Mouse (Mus musculus) kidney, postnatal 0 days (tissue): ENCODE results near the gene Igfbp6. TPM values are rescaled to one million over a fixed set of nuclear protein-coding genes. Genes with fewer than 3 reads are reported as not detected.

ENCODE experiments used
- ATAC-seq: fragments of 200-750 bp; cut with Nextera tagmentation; replicated peaks from 2 replicates; pipeline ENCODE4 v1.8.0; 2017; ENCODE audit warnings: low read depth, moderate number of reproducible peaks, moderate TSS enrichment, moderate library complexity; ENCODE audit not compliant: low FRiP score
- DNase-seq: peaks from one replicate; pipeline ENCODE4 v3.0.0-alpha.2; 2016; ENCODE audit warnings: low spot score
- H3K27ac ChIP-seq: fragments of 300-500 bp; sonication (generic); 2 replicates; pipeline ENCODE4 v1.5.1; 2014; ENCODE audit warnings: mild to moderate bottlenecking
- H3K27me3 ChIP-seq: fragments of 300-500 bp; sonication (generic); 2 replicates; pipeline ENCODE4 v1.6.1; 2014; ENCODE audit warnings: low read length, mixed read lengths; ENCODE audit not compliant: insufficient read depth
- H3K36me3 ChIP-seq: fragments of 300-500 bp; sonication (generic); 2 replicates; pipeline ENCODE4 v1.6.1; 2014; ENCODE audit warnings: low read length, mixed read lengths; ENCODE audit not compliant: insufficient read depth
- H3K4me1 ChIP-seq: fragments of 300-500 bp; sonication (generic); replicated peaks from 2 replicates; pipeline ENCODE4 v1.6.1; 2014; ENCODE audit warnings: antibody characterized with exemption, low read length, mixed read lengths; ENCODE audit not compliant: insufficient read depth
- H3K4me2 ChIP-seq: fragments of 300-500 bp; sonication (generic); 2 replicates; pipeline ENCODE4 v1.6.1; 2014; ENCODE audit warnings: mild to moderate bottlenecking, low read length, moderate library complexity, mixed read lengths
- H3K4me3 ChIP-seq: fragments of 300-500 bp; sonication (generic); replicated peaks from 2 replicates; pipeline ENCODE4 v1.5.1; 2014; ENCODE audit warnings: low read depth, low read length
- H3K9ac ChIP-seq: fragments of 300-500 bp; sonication (generic); 2 replicates; pipeline ENCODE4 v1.6.1; 2014; ENCODE audit warnings: low read depth, low read length
- H3K9me3 ChIP-seq: fragments of 300-500 bp; sonication (generic); replicated peaks from 2 replicates; pipeline ENCODE4 v1.6.1; 2016; ENCODE audit warnings: low read length, inconsistent platforms, mixed read lengths
- CTCF ChIP-seq: IDR thresholded peaks from 2 replicates; pipeline ENCODE4 v1.5.1; 2016; ENCODE audit warnings: antibody characterized with exemption, low read depth, mild to moderate bottlenecking, moderate library complexity
- WGBS: fragments of 180-500 bp; shearing (Covaris S2); extraction: QIAGEN DNeasy Blood & Tissue Kit; methylation state at CpG from one replicate; pipeline ENCODE4 v1.1.7; 2014; 5-methylcytosine and 5-hydroxymethylcytosine counted together
- polyA plus RNA-seq: library from polyadenylated mRNA; unstranded; fragments of >200 nt; fragmentation: Nextera tagmentation; extraction: Ambion mirVana; gene quantifications from 2 replicates; pipeline ENCODE4 v1.2.1, GENCODE M21; 2015

Igfbp6 gene
- polyA plus RNA-seq, 1 experiment from 2014 or later: 28.3 TPM

DNA sequence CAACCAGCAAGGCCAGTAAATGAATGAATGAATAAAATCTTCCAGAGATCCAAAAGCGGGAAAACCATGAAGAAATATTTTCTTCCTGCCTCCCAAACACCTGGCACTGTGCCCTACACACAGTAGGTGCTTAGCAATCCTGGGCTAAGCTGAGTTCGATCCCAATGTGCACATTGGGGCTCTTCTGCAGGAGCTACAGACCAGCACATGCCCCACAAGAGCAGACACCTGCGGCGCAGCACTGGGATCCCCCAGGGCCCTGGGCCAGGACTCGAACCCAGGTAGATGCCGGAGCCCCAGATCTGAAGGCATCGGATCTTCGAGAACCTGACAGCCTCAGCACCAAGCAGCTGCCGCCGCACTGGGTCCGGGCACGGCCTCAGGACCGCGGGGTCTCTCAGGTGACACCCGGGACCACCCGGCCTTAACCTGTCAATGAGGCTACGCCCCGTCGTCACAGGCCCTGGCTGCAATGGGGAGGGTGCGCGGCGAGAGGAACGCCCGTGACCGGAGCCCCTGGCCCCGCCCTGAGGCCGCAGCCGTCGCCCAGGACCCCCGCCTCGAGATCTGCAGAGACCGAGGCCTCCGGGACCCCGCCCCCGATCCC lies 8.5 kb upstream of the Igfbp6 start:
- H3K9ac ChIP-seq: peak overlapping the region; percentile 72
- H3K4me2 ChIP-seq: peak overlapping the region; percentile 65
- WGBS: 2% methylated on average over 35 of the region's 35 CpGs
- peak; percentile 72 for ATAC-seq
- no peak for DNase-seq
- H3K9me3 ChIP-seq: no peaks in the 10 kb centered on the region
- no peak for TF ChIP-seq CTCF
- H3K27me3 ChIP-seq: no peaks in the 10 kb centered on the region
- peak overlapping the region; percentile 77 for H3K4me3 ChIP-seq
- peak overlapping the region; percentile 43 for H3K27ac ChIP-seq
- H3K4me1 ChIP-seq: peaks cover 5% of the 10 kb centered on the region; the same call in 1 of the 2 replicates
- peaks cover 16% of the 10 kb centered on the region for H3K36me3 ChIP-seq

DNA sequence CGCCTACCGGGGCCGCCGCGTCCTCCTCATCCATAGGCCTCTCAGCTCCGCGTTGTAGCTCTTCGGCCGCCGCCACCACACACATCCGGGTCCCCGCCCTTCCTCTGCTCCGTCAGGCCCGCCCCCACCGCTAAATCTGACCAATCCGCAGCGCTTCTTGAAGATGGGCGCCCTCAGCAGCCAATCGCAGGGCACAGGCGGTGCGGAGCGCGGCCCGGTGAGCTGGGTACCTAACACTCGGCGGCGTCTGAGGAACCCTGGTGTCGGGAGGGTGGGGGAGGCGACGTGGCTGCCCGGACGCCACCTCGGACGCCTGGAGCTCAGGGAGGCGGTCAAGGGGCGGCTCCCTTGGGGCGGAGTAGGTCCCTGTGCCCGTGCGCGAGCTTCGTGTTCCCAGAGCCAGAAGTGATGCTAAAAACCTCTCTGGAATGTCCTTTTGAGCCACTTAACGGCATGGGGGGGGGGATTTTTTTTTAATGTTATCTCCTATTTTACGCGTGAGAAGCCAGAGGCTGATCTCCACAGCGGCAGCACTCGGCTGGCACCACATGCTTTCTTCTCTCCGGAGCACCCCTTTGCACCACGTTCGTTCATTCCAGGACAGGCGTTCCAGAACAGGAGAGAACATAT lies 7.9 kb upstream of the Igfbp6 start, which contains the start of gene Spryd3:
TSS of gene Spryd3 (minus strand) at position 106 of the 630 bp plus-strand sequence.
- TF ChIP-seq CTCF: no peak
- H3K9me3 ChIP-seq: no peaks in the 10 kb centered on the region
- peak; percentile 98 for DNase-seq

DNA sequence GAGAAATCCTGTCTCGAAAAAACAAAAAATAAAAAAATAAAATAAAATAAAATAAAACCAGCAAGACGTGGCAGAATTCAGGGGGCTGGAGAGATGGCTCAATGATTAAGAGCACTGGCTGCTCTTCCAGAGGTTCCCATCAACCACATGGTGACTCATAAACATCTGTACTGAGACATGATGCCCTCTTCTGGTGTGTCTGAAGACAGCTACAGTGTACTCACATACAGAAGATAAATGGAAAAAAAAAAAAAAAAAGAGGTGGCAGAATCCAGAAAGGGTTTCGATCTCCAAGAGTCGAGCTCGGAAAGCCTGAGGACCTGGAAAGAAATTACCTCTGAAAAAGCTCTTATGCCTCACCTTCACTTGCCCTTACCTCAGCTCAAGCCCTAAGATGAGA lies 3.0 kb upstream of the Igfbp6 start:
- Histone ChIP-seq H3K4me3 (no peak overlapping the region), H3K4me2 (no peak overlapping the region), H3K36me3 (no peaks in the 10 kb centered on the region), H3K27me3 (0 out of 2 replicates have a peak, but pooled peaks cover 5% of the 10 kb centered on the region), H3K9ac (no peak overlapping the region), H3K9me3 (no peaks in the 10 kb centered on the region), H3K4me1 (peaks cover 11% of the 10 kb centered on the region), H3K27ac (no peak overlapping the region)
- DNase-seq (no peak), ATAC-seq (no peak)
- WGBS: 91% methylated on average over 5 of the region's 5 CpGs
- no peak for TF ChIP-seq CTCF

More for the DNA sequence above, 7.9 kb upstream of the Igfbp6 start, which contains the start of gene Spryd3:
- Histone ChIP-seq H3K27ac (peak within 1 kb of the TSS; percentile 43), H3K27me3 (no peaks in the 10 kb centered on the region), H3K4me2 (peak within 1 kb of the TSS; percentile 65), H3K4me3 (peak within 1 kb of the TSS; percentile 77), H3K9ac (peak within 1 kb of the TSS; percentile 72), H3K4me1 (peaks cover 5% of the 10 kb centered on the region; the same call in 1 of the 2 replicates), H3K36me3 (peaks cover 13% of the 10 kb centered on the region)
- ATAC-seq: peak; percentile 99
- WGBS: under 1% methylated on average over 49 of the region's 50 CpGs

DNA sequence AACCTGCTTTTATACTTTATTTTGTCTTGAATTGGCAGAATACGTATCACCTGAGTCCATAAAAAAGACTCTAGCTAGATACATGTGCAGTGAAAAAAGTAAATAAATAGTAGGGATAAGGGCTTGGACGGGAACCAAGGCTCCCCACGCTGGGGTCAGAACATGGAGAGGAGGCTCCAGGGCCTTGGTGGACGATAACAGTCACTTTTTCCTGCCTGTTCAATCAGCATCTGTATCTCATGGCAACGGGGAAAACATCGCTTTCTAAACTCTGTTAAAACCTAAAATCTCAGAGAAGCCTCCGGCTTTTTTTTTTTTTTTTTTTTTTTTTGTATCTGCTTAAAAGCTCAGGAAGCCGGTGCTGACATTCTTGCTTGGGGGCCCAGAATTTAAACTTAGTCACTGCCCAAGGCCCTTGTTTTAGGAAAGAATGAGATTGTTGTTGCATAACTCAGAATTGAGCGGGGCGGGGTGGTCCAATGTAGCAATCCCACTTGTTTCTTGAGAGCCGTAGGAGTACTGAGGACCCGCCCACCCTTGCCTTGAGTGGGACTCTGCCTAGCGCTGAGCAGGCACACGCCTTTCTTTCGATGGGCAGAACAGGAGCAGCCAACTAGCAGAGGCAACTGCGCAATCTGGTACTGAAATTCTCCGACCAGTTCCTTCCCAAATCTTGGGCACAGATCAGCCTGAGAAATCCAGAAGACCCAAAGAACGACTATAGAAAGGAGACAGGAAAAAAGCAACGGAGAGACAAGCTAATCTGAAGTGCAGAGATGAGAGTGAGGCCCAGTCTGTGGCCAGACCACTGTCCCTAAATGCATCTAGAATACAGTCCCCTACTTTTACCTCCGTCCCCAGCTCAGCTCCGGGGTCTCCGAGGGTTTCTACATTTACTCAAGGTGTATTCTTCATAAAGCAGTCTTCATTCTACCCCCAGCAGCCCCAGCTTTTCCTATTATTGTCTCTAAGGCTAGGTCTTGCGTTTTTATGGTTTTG lies 949 bp upstream of the Igfbp6 start:
- no peak overlapping the region for H3K27ac ChIP-seq
- H3K4me3 ChIP-seq: no peak overlapping the region
- 0 out of 2 replicates have a peak, but pooled peaks cover 5% of the 10 kb centered on the region for H3K27me3 ChIP-seq
- 51% methylated on average over 23 of the region's 23 CpGs for WGBS
- TF ChIP-seq CTCF: no peak
- H3K4me2 ChIP-seq: peak overlapping the region; percentile 56
- ATAC-seq (no peak), DNase-seq (no peak)
- no peak overlapping the region for H3K9ac ChIP-seq
- H3K9me3 ChIP-seq: no peaks in the 10 kb centered on the region
- no peaks in the 10 kb centered on the region for H3K36me3 ChIP-seq
- H3K4me1 ChIP-seq: peaks cover 11% of the 10 kb centered on the region

DNA sequence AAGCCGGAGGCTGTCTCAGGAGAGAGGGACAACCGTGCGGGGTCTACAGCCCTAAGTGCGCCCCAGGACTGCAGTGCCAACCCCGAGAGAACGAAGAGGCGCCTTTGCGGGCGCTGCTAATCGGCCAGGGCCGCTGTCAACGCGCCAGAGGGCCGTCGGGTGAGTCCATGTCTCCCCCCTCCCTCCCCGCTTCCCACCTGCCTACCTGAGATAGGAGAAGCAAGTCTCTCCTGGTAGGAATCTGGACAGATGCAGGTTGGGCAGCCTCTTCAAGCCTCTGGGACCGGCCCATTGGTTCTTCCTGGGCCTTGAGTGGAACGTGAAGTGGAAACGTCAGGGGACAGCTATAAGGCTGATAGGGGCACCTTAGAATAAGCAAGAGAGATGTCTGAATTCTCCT lies 564 bp downstream of the Igfbp6 start:
- Histone ChIP-seq H3K27me3 (0 out of 2 replicates have a peak, but pooled peaks cover 5% of the 10 kb centered on the region), H3K9ac (peak overlapping the region; percentile 44; the same call in 1 of the 2 replicates), H3K4me3 (peak overlapping the region; percentile 33), H3K4me2 (peak overlapping the region; percentile 56), H3K9me3 (no peaks in the 10 kb centered on the region), H3K27ac (0 out of 2 replicates have a peak overlapping the region, but pooled peaks have one; percentile 19), H3K36me3 (no peaks in the 10 kb centered on the region), H3K4me1 (peaks cover 11% of the 10 kb centered on the region)
- TF ChIP-seq CTCF: no peak
- DNase-seq (no peak), ATAC-seq (no peak)
- 20% methylated on average over 19 of the region's 19 CpGs for WGBS
